Comparison of ENCODE assay signal across 21 mouse cellular contexts in the genomic region with DNA sequence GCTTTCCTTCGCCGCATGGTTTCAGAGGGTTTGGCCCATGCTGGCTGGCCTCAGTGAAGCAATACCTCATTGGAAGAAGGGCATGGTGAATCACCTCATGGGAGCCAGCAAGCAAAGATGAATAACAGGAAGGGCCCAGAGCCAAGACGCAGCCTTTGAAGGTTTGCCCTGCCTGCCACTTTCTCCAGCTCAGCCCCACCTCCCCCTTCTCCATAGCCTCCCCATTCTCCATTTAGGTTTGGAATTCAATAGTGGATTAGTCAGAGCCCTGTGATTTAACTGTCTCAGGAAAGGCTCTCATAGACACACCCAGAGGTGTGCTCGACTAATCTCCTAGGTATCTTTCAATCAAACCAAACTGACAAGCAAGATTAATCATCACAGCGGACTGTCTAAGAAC.
A peak's percentile ranks its signal among the peaks of the same experiment; 100 is the strongest.
DNase-seq lines count a peak whose midpoint lies in the region; ATAC-seq lines count a peak whose summit lies in the region.
"Had no signal": no experiment of that assay in that cellular context is flagged by ENCODE, and none has a peak within 500 bp of the region (broad histone marks: within the 10 kb centered on the region; RNA-seq: fewer than 3 reads in every experiment).

No protein-coding gene starts in this region.

- 0 out of 2 replicates have a peak, but pooled peaks have one; percentile 33 for ATAC-seq in stomach, embryonic 14.5 days (ENCODE audit: insufficient number of reproducible peaks, insufficient read depth, low FRiP score, low read depth)
- no peak for ATAC-seq in neural tube, embryonic 15.5 days (ENCODE audit: low FRiP score)
- ATAC-seq: forebrain, embryonic 16.5 days; midbrain, embryonic 13.5 days had no signal

- no peaks in the 10 kb centered on the region for H3K4me1 ChIP-seq in stomach, embryonic 14.5 days (ENCODE audit: control insufficient read depth, insufficient read depth, low read length)
- H3K4me1 ChIP-seq in neural tube, embryonic 15.5 days, result 0 out of 2 replicates have a peak, but pooled peaks cover 8% of the 10 kb centered on the region
- H3K4me1 ChIP-seq: embryonic facial prominence, embryonic 12.5 days; heart, embryonic 13.5 days; midbrain, embryonic 13.5 days had no signal

- H3K4me2 ChIP-seq in stomach, embryonic 14.5 days (replicated peaks; ENCODE audit: low read depth, low read length), result no peak overlapping the region
- no peak overlapping the region for H3K4me2 ChIP-seq in neural tube, embryonic 15.5 days
- H3K4me2 ChIP-seq: embryonic facial prominence, embryonic 12.5 days; heart, embryonic 13.5 days; hindbrain, embryonic 14.5 days; midbrain, embryonic 13.5 days had no signal

- no peaks in the 10 kb centered on the region for H3K9me3 ChIP-seq in stomach, embryonic 14.5 days (ENCODE audit: control insufficient read depth, low read depth, low read length)
- H3K9me3 ChIP-seq in neural tube, embryonic 15.5 days (replicated peaks), result no peaks in the 10 kb centered on the region
- H3K9me3 ChIP-seq: embryonic facial prominence, embryonic 12.5 days; G1E; heart, embryonic 13.5 days; midbrain, embryonic 13.5 days had no signal

- H3K9ac ChIP-seq in stomach, embryonic 14.5 days (replicated peaks; ENCODE audit: low read depth, low read length), result no peak overlapping the region
- H3K9ac ChIP-seq in neural tube, embryonic 15.5 days (replicated peaks), result no peak overlapping the region
- H3K9ac ChIP-seq: embryonic facial prominence, embryonic 12.5 days; heart, embryonic 13.5 days; hindbrain, embryonic 14.5 days; midbrain, embryonic 13.5 days had no signal

- H3K27ac ChIP-seq in stomach, embryonic 14.5 days (ENCODE audit: low read length), result no peak overlapping the region
- H3K27ac ChIP-seq in neural tube, embryonic 15.5 days (replicated peaks), result no peak overlapping the region
- H3K27ac ChIP-seq: embryonic facial prominence, embryonic 12.5 days; heart, embryonic 13.5 days; hindbrain, embryonic 14.5 days; midbrain, embryonic 13.5 days had no signal

- H3K4me3 ChIP-seq in stomach, embryonic 14.5 days (ENCODE audit: low read depth, low read length), result no peak overlapping the region
- H3K4me3 ChIP-seq in neural tube, embryonic 15.5 days (replicated peaks), result no peak overlapping the region
- H3K4me3 ChIP-seq: embryonic facial prominence, embryonic 12.5 days; heart, embryonic 13.5 days; midbrain, embryonic 13.5 days had no signal

- DNase-seq in ovary, adult 18-20 months (ENCODE audit: low spot score), result peak; percentile 18
- DNase-seq in ovary, postnatal 36 days (ENCODE audit: low spot score), result no peak
- DNase-seq in NIH3T3 (ENCODE audit: low read depth), result peak; percentile 44
- DNase-seq in adrenal gland, postnatal 10 days, result peak; percentile 65
- no peak for DNase-seq in cerebellum, postnatal 14 days
- no peak for DNase-seq in B cell, adult 2 months
- DNase-seq: cerebellum, adult 8-10 months; kidney, adult 9 months; layer of hippocampus, postnatal 36 days; liver; lung, postnatal 10 days; right cerebral cortex, postnatal 25 days; thymus, postnatal 14 days had no signal

- H3K36me3 ChIP-seq in stomach, embryonic 14.5 days (ENCODE audit: control insufficient read depth, insufficient read depth, low read length), result no peaks in the 10 kb centered on the region
- H3K36me3 ChIP-seq in neural tube, embryonic 15.5 days, result no peaks in the 10 kb centered on the region
- H3K36me3 ChIP-seq: embryonic facial prominence, embryonic 12.5 days; G1E; heart, embryonic 13.5 days; midbrain, embryonic 13.5 days had no signal

- WGBS in stomach, embryonic 14.5 days, result 62% methylated on average over 5 of the region's 5 CpGs
- WGBS in neural tube, embryonic 15.5 days, result 78% methylated on average over 5 of the region's 5 CpGs

- H3K27me3 ChIP-seq in stomach, embryonic 14.5 days (ENCODE audit: control insufficient read depth, insufficient read depth, low read length), result no peaks in the 10 kb centered on the region
- 0 out of 2 replicates have a peak, but pooled peaks cover 6% of the 10 kb centered on the region for H3K27me3 ChIP-seq in neural tube, embryonic 15.5 days (replicated peaks)

Comparison
In these comparisons a context has a peak if more than half of its experiments do, and no peak if none do; other contexts are left out.
1. DNase-seq: peak in ovary, adult 18-20 months (single experiment), NIH3T3 (single experiment) and adrenal gland, postnatal 10 days (single experiment); none in ovary, postnatal 36 days (single experiment), cerebellum, postnatal 14 days (0 of 2) and B cell, adult 2 months (0 of 2).